ENCODE assay signal across 27 mouse cellular contexts in genomic region chr3:152561708-152562107, GRCm38 (mm10).
"Had no signal": no experiment of that assay in that cellular context is flagged by ENCODE, and none has a peak within 500 bp of the region (broad histone marks: within the 10 kb centered on the region; RNA-seq: fewer than 3 reads in every experiment).

No protein-coding gene starts in this region.

- H3K9me3 ChIP-seq: heart, embryonic 13.5 days; heart, embryonic 15.5 days; hindbrain, embryonic 13.5 days; hindbrain, embryonic 15.5 days; kidney, embryonic 15.5 days; limb, embryonic 13.5 days; limb, embryonic 15.5 days; liver, embryonic 13.5 days had no signal

- H3K27ac ChIP-seq: gastrocnemius, adult 2 months; heart, adult 2 months; heart, embryonic 13.5 days; heart, embryonic 15.5 days; hindbrain, embryonic 13.5 days; hindbrain, embryonic 15.5 days; hindbrain, postnatal 0 days; kidney, embryonic 15.5 days; kidney, postnatal 0 days; limb, embryonic 13.5 days; limb, embryonic 15.5 days; liver, embryonic 13.5 days had no signal

- H3K9ac ChIP-seq: heart, embryonic 13.5 days; heart, embryonic 15.5 days; hindbrain, embryonic 13.5 days; hindbrain, embryonic 15.5 days; kidney, embryonic 15.5 days; limb, embryonic 13.5 days; limb, embryonic 15.5 days; liver, embryonic 13.5 days had no signal

- H3K4me1 ChIP-seq: heart, embryonic 13.5 days; heart, embryonic 15.5 days; hindbrain, embryonic 13.5 days; hindbrain, embryonic 15.5 days; kidney, embryonic 15.5 days; limb, embryonic 13.5 days; limb, embryonic 15.5 days had no signal

- H3K4me2 ChIP-seq: heart, embryonic 11.5 days; heart, embryonic 13.5 days; heart, embryonic 15.5 days; hindbrain, embryonic 13.5 days; hindbrain, embryonic 15.5 days; kidney, embryonic 15.5 days; limb, embryonic 13.5 days; limb, embryonic 15.5 days; liver, embryonic 13.5 days had no signal

- H3K27me3 ChIP-seq: heart, embryonic 13.5 days; heart, embryonic 15.5 days; hindbrain, embryonic 13.5 days; hindbrain, embryonic 15.5 days; kidney, embryonic 15.5 days; limb, embryonic 13.5 days; limb, embryonic 15.5 days; liver, embryonic 13.5 days had no signal

- H3K4me3 ChIP-seq: gastrocnemius, adult 2 months; heart, adult 2 months; heart, embryonic 13.5 days; heart, embryonic 15.5 days; hindbrain, embryonic 13.5 days; hindbrain, embryonic 15.5 days; kidney, embryonic 15.5 days; limb, embryonic 13.5 days; limb, embryonic 15.5 days; liver, embryonic 13.5 days had no signal

- DNase-seq: gastrocnemius, adult 2 months; gastrocnemius, postnatal 10 days; gastrocnemius, postnatal 36 days; heart, adult 11 months; heart, adult 2 months; heart, postnatal 14 days; heart, postnatal 36 days; kidney, adult 11 months; kidney, adult 2 months; kidney, adult 9 months; kidney, postnatal 14 days; kidney, postnatal 36 days; layer of hippocampus, adult 9-11 months; layer of hippocampus, postnatal 36 days; left cerebral cortex, postnatal 4 days; liver, embryonic 13.5 days had no signal

- ATAC-seq: hindbrain, postnatal 0 days; intestine, embryonic 16.5 days had no signal

- H3K36me3 ChIP-seq: heart, embryonic 13.5 days; heart, embryonic 15.5 days; hindbrain, embryonic 13.5 days; hindbrain, embryonic 15.5 days; kidney, embryonic 15.5 days; limb, embryonic 13.5 days; limb, embryonic 15.5 days; liver, embryonic 13.5 days had no signal
